Mouse (Mus musculus): ENCODE data around the gene Pcsk4. TPM values are rescaled to one million over a fixed set of nuclear protein-coding genes. Genes with fewer than 3 reads are reported as not detected.

Gene Pcsk4
- not detected for polyA plus RNA-seq (2014; fragmentation: Illumina TruSeq; extraction: RNeasy Lipid Tissue Mini Kit (QIAGEN cat#74804))

DNA sequence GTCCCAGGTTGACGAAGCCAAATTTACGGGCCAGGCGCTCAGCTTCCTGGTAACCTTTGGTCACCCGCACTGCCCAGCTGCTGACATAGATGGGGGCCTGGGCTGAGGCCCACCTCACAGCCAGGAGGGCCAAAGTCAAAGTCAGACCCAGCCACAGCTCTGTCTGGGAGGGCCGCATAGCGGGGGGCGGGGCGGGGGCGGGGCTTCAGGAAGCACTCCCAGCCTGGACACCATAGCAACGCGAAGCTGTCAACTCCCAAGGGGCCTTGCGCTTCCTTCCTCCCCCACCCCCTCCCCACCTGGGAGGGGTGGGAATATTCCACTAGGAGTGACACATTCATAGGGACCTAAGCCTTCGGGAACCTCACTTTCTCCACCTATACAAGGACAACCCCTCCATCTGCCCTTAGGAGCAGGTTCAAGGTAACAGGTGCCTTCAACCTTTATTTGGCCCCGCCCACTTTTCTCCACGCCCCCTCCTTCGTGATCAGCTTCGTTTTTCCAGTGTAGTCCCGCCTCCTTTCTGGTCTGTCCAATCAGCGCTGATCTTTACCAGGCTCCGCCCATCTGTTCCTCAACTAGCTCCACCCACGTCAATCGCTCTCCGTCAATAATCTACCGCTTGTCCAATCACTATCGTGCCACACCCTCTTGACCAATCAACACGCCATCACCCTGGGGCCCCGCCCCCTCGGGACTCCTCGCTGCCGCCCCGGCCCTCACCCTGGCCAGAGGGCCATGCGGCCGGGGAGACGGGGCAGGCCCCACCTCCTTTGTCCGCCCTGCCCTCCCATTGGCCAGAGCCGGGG lies at the start of gene Pcsk4, which contains the start of gene Reep6:
Gene Pcsk4 (minus strand): TSS at position 226 of the 809 bp plus-strand sequence.
Gene Reep6 (plus strand): TSS at position 681 of the 809 bp plus-strand sequence.

DNA sequence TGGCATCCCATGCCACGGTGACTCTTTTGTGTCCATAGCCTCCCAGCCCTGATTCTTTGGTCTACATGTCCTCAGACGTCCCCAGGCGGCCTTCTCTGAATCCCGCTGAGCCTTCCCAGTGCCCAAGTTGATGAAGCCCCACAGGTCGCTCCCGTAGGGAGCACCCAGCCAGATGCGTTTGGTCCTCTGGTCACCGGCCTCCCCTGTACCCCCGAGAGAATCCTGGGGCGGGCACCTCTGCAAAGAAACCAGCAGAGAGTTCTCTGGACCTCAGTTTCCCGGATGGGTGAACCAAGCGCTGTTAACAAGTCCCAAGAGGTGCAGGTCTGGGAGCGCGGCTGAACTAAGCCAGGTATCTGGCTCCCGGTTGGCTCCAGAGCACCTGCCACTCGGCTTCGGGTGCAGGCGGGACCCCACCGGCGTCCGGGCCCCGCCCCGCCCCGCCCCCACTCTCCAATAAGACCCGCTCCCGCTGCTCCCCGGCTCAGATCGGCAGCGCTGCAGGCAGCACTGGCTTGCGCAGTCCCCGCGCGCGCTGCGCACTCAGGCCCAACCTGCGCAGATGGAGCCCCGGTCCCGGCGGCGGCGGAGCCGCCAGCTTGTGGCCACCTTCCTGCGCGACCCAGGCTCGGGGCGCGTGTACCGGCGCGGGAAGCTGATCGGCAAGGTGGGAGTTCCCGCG lies 26.8 kb upstream of the Pcsk4 start, which contains the start of gene Plk5:
Gene Plk5 (plus strand): TSS at position 459 of the 682 bp plus-strand sequence.

DNA sequence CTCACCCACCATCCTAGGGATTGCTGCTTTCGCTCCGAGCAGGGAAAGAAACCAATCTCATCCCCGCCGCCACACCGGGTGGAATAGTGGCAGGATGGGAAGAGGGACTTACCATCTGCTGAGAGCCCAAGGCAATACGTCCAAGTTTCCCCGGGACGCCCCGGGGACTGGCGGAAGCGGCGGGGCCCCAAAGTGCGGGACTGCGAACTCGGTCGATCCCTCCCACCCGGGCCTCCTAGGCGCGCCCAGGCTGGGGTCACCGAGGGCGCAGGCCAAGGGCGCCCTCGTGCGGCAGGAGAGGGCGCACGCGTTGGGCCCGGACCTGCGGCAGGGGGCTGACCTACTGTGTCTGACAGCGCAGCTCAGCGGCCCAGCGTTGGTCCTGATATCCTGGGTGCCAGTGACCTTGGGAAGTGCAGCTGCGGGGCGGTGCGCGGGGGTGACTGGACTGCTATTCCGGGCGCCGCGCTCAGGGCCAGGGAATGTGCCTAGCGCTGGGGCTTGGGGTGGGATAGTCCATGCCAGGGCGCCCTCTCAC lies 19.0 kb upstream of the Pcsk4 start, which contains the start of gene Adamtsl5:
Gene Adamtsl5 (minus strand): TSS at position 169 of the 538 bp plus-strand sequence.

DNA sequence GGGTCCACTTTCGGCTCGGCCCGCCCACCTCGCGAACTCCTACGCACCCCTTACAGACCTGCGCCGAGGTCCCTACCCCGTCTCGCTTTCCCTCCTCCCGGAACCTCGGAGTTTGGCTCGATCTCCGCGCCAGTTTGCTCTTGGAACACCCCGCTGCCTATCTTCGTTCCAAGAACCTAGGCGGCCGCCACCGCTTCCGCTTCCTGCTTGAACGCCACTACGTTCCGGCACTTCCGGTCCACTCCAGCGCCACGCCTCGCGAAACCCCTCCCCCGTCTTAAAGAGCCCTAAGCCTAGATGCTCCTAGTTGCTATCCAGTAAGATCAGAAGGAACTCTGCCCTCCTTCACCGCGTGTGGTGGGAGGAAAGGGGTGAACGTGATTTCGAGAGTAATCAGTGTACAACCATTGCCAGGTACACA lies 8.9 kb downstream of the Pcsk4 start, which contains the start of gene 2310011J03Rik:
Gene 2310011J03Rik (minus strand): TSS at position 198 of the 421 bp plus-strand sequence.

DNA sequence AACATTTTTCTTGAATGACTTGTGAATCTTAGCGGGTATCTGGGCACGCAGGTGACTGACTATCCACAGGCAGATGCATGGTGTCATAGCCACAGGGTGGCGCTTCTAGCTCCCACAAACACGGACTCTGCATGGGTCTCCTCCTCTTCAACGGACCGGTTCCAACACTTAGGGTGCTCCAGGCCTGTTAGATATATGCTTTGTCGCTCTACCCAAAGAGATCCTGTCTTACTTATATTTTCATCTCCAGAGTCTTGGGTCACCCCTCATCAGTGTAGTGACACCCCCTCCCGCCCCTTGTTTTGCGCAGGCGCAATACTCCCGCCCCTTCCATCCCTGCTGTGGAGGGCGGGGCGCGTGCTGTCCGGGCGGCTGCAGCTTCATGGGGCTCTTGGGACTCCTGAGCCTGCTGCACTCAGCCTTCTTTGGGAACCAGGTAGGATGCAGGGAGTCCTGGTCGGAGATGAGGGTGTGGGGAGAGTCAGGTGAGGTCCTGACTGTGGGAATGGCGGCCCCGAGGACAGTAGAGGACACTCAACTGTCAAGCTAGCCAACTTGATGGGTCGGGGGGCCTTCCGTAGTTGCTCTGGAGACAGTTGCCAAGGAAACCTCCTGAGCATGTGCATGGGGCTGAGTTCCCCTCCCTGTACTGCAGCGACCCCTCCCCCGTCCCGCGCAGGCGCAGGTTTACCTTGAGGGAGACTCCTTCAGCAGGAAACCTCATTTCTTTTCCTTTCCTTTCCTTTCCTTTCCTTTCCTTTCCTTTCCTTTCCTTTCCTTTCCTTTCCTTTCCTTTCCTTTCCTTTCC lies 33.5 kb downstream of the Pcsk4 start, which contains the start of gene Apc2:
Gene Apc2 (plus strand): TSS at position 360 of the 808 bp plus-strand sequence.

DNA sequence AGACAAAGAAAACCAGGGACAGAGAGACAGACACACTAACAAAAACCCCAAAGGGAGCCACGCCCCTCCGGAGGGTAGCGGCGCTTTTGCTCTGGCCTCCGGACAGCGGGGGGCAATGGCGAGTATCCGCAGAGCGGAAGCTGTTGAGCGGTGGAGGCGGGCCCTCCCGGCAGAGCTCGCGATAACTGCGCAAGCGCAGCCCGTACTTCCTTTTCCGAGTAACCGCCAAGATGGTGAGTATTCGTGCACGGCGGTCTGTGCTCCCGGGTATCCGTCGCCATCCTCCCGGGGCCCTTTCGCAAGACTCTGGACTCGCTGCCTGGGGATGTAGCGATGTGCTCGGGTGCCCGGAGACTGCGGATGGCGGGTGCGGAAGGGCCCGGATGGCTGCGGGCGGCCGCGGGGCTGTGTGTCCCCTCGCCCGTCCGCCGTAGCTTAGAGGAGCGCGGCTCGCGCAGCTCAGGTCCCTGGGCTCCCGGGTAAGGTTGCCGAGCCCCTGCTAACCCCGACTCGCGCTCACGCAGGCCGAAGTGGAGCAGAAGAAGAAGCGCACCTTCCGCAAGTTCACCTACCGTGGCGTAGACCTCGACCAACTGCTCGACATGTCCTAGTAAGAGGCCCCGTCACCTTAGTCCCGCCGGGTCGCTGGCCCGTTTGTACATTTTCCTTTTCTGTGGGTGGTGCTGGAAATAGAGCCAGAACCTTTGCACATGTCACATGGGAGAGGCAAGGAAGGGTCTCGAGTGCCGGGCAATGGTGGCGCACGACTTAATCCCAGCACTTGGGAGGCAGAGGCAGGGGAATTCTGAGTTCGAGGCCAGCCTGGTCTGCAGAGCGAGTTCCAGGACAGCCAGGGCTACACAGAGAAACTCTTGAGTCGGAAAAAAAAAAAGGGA lies 36.8 kb downstream of the Pcsk4 start, which contains the start of gene Rps15:
Gene Rps15 (plus strand): TSS at position 203 of the 896 bp plus-strand sequence.

Other genes starting within 250 kb of the Pcsk4 start
- 0.29 TPM for gene Sbno2, start 223.9 kb downstream of the Pcsk4 start, polyA plus RNA-seq (2014; fragmentation: Illumina TruSeq; extraction: RNeasy Lipid Tissue Mini Kit (QIAGEN cat#74804))
- gene Stk11, start 213.7 kb downstream of the Pcsk4 start, polyA plus RNA-seq (2014; fragmentation: Illumina TruSeq; extraction: RNeasy Lipid Tissue Mini Kit (QIAGEN cat#74804)): 4.8 TPM
- 0.34 TPM for gene Atp5d, start 190.9 kb downstream of the Pcsk4 start, polyA plus RNA-seq (2014; fragmentation: Illumina TruSeq; extraction: RNeasy Lipid Tissue Mini Kit (QIAGEN cat#74804))
- not detected for gene Cbarp, start 188.7 kb downstream of the Pcsk4 start, polyA plus RNA-seq (2014; fragmentation: Illumina TruSeq; extraction: RNeasy Lipid Tissue Mini Kit (QIAGEN cat#74804))
- 10.3 TPM for gene Midn, start 181.2 kb downstream of the Pcsk4 start, polyA plus RNA-seq (2014; fragmentation: Illumina TruSeq; extraction: RNeasy Lipid Tissue Mini Kit (QIAGEN cat#74804))
- gene Cirbp, start 163.5 kb downstream of the Pcsk4 start, polyA plus RNA-seq (2014; fragmentation: Illumina TruSeq; extraction: RNeasy Lipid Tissue Mini Kit (QIAGEN cat#74804)): 34.8 TPM
- 1.1 TPM for gene 1600002K03Rik, start 156.6 kb downstream of the Pcsk4 start, polyA plus RNA-seq (2014; fragmentation: Illumina TruSeq; extraction: RNeasy Lipid Tissue Mini Kit (QIAGEN cat#74804))
- 5.3 TPM for gene Efna2, start 150.0 kb downstream of the Pcsk4 start, polyA plus RNA-seq (2014; fragmentation: Illumina TruSeq; extraction: RNeasy Lipid Tissue Mini Kit (QIAGEN cat#74804))
- 5.4 TPM for gene Mum1, start 103.1 kb downstream of the Pcsk4 start, polyA plus RNA-seq (2014; fragmentation: Illumina TruSeq; extraction: RNeasy Lipid Tissue Mini Kit (QIAGEN cat#74804))
- gene Ndufs7, start 80.4 kb downstream of the Pcsk4 start, polyA plus RNA-seq (2014; fragmentation: Illumina TruSeq; extraction: RNeasy Lipid Tissue Mini Kit (QIAGEN cat#74804)): 1.1 TPM
- not detected for gene Gamt, start 68.5 kb downstream of the Pcsk4 start, polyA plus RNA-seq (2014; fragmentation: Illumina TruSeq; extraction: RNeasy Lipid Tissue Mini Kit (QIAGEN cat#74804))
- 25.0 TPM for gene Dazap1, start 68.0 kb downstream of the Pcsk4 start, polyA plus RNA-seq (2014; fragmentation: Illumina TruSeq; extraction: RNeasy Lipid Tissue Mini Kit (QIAGEN cat#74804))
- not detected for gene Rps15, start 37.0 kb downstream of the Pcsk4 start, polyA plus RNA-seq (2014; fragmentation: Illumina TruSeq; extraction: RNeasy Lipid Tissue Mini Kit (QIAGEN cat#74804))
- not detected for gene Apc2, start 33.5 kb downstream of the Pcsk4 start, polyA plus RNA-seq (2014; fragmentation: Illumina TruSeq; extraction: RNeasy Lipid Tissue Mini Kit (QIAGEN cat#74804))
- 1.1 TPM for gene 2310011J03Rik, start 9.0 kb downstream of the Pcsk4 start, polyA plus RNA-seq (2014; fragmentation: Illumina TruSeq; extraction: RNeasy Lipid Tissue Mini Kit (QIAGEN cat#74804))
- not detected for gene Reep6, start 455 bp upstream of the Pcsk4 start, polyA plus RNA-seq (2014; fragmentation: Illumina TruSeq; extraction: RNeasy Lipid Tissue Mini Kit (QIAGEN cat#74804))
- not detected for gene Adamtsl5, start 18.9 kb upstream of the Pcsk4 start, polyA plus RNA-seq (2014; fragmentation: Illumina TruSeq; extraction: RNeasy Lipid Tissue Mini Kit (QIAGEN cat#74804))
- gene Plk5, start 27.0 kb upstream of the Pcsk4 start, polyA plus RNA-seq (2014; fragmentation: Illumina TruSeq; extraction: RNeasy Lipid Tissue Mini Kit (QIAGEN cat#74804)): not detected
- gene Mex3d, start 58.2 kb upstream of the Pcsk4 start, polyA plus RNA-seq (2014; fragmentation: Illumina TruSeq; extraction: RNeasy Lipid Tissue Mini Kit (QIAGEN cat#74804)): 29.8 TPM
- gene Mbd3, start 70.1 kb upstream of the Pcsk4 start, polyA plus RNA-seq (2014; fragmentation: Illumina TruSeq; extraction: RNeasy Lipid Tissue Mini Kit (QIAGEN cat#74804)): not detected
- not detected for gene Uqcr11, start 77.3 kb upstream of the Pcsk4 start, polyA plus RNA-seq (2014; fragmentation: Illumina TruSeq; extraction: RNeasy Lipid Tissue Mini Kit (QIAGEN cat#74804))
- 6.6 TPM for gene Tcf3, start 104.1 kb upstream of the Pcsk4 start, polyA plus RNA-seq (2014; fragmentation: Illumina TruSeq; extraction: RNeasy Lipid Tissue Mini Kit (QIAGEN cat#74804))
- not detected for gene Onecut3, start 165.3 kb upstream of the Pcsk4 start, polyA plus RNA-seq (2014; fragmentation: Illumina TruSeq; extraction: RNeasy Lipid Tissue Mini Kit (QIAGEN cat#74804))
- gene Atp8b3, start 209.6 kb upstream of the Pcsk4 start, polyA plus RNA-seq (2014; fragmentation: Illumina TruSeq; extraction: RNeasy Lipid Tissue Mini Kit (QIAGEN cat#74804)): not detected
- gene Rexo1, start 232.1 kb upstream of the Pcsk4 start, polyA plus RNA-seq (2014; fragmentation: Illumina TruSeq; extraction: RNeasy Lipid Tissue Mini Kit (QIAGEN cat#74804)): 0.77 TPM
- gene Klf16, start 247.8 kb upstream of the Pcsk4 start, polyA plus RNA-seq (2014; fragmentation: Illumina TruSeq; extraction: RNeasy Lipid Tissue Mini Kit (QIAGEN cat#74804)): 3.8 TPM

Measured in ovary, adult 10 weeks (tissue).